Mouse (Mus musculus) urinary bladder, postnatal 14 days (tissue): ENCODE results near the gene Mapkap1.
A peak's percentile ranks its signal among the peaks of the same experiment; 100 is the strongest.
"Not testable (repeated sequence)": the region's sequence is repeated elsewhere in the genome, so short reads cannot be mapped to it uniquely, and the experiment has no call there.

ENCODE experiments used
- DNase-seq: peaks from one replicate; pipeline ENCODE4 v3.0.0; 2021; ENCODE audit warnings: low spot score

The Mapkap1 gene

DNA sequence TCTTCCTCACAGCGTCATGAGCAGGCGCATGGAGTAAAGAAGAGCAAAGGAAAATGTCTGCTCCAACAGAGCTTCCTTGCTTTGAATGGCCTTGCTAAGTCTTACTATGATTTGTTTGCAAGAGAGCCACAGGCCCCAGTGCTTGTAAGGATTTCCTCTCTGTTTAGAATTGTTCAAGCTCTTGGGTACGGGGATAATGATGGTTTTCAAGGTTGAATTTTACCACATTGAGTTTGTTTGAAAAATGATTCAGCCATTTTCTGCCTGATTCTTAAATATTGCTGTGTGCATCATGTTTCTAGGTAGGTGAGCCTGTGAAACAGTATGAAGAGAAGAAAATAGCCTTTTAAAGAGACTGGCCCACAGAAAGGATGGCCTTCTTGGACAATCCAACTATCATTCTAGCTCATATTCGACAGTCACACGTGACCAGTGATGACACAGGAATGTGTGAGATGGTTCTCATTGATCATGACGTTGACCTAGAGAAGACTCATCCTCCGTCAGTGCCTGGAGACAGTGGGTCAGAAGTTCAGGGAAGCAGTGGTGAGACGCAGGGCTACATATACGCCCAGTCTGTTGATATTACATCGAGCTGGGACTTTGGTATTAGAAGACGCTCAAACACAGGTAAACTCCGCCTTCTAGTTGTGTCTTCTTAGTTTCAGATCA, 25.3 kb downstream of the Mapkap1 start:
- no peak for DNase-seq

DNA sequence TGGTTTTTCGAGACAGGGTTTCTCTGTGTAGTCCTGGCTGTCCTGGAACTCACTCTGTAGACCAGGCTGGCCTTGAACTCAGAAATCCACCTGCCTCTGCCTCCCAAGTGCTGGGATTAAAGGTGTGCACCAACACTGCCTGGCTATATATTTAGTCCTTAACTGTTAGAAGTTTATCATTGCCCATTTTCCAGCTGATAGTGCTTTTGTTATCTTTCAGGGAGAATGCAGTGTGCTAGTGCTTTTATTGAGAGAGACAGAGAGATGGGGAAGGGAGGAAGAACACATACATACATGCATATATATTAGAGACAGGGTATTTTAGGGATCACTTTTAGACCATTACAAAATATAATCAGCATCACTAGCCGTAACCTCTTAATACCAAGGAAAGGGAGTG, 26.3 kb downstream of the Mapkap1 start:
- not testable (repeated sequence) for DNase-seq

DNA sequence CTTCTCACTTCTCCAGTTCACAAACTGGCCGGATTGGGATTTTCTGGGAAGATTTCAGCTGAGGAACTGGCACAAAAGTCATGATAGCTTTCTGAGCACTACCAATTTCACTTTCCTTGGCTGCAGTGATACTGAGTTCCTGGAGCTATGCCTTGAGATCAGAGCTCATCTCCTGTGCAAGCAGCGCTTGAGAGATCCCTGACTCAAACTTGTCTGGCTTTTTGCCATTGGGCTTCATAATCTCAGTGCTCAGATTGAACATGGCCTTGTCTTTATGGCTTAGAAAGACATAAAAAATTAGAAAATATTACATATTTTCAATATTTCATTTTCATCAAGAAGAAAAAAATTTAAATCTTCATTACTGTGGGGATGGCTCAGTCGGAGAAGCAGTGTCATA, 29.8 kb downstream of the Mapkap1 start:
- no peak for DNase-seq

DNA sequence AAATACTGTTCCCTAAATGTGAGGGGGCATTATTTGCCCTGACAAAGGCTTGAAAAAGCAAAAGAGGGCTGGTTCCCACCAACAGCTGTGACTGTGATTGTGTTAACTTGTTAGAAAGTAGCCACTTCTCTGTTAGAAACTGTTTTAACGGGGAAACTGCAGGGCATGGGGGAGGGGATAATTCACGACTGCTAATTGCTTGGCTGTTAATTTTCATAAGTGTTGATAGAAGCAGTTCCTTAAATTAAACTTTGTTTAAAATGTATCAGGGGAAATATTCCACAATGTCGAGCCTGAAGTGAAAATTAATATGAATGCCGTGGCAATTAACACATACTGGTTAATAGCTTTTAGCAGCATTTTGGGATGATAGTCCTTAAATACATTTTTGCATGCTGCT, 42.2 kb downstream of the Mapkap1 start:
- DNase-seq: no peak

DNA sequence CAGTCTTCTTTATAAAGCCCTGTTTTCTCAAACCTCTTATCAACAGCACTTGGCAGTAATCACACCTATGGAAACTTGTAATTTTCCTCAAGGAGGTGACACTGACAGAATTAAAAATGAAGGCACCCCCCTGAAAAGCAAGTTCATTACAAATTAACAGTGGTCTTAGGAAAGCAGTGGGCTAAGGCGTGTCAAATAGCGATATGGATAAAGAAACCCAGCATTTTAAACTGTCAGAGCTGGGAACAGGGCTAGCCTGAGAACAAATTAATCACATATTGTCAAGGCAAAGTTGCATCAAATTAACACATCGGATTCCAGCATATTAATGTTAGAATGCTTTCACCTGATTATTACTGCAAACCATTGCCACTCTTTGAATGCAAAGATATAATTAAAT, 55.9 kb downstream of the Mapkap1 start:
- DNase-seq: no peak

DNA sequence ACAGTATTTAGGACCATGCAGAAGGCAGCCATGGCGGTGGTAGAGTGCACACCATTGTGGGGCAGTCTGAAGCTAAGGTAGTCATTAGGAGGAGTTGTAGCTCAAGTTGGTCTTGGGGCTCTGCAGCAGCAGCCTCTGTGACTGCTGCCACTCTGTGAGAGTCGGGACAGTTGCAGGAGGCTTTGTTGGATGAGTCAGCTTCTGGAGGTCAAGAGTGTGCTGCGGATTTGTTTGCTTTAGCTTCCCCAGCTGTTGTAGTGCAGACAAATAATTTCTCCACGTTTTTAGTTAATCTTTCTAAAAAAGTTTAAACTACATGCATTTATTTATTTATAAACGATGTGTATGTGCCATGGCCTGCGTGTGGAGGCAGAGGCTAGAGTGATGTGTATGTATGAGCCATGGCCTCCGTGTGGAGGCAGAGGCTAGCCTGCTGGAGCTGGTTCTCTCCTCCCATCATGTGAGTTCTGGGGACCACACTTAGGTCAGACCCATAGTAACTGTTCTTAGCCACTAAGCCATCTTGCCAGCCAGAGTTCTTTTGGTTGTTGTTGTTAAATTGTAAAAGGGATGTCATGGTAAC, 62.1 kb downstream of the Mapkap1 start:
- DNase-seq: no peak

DNA sequence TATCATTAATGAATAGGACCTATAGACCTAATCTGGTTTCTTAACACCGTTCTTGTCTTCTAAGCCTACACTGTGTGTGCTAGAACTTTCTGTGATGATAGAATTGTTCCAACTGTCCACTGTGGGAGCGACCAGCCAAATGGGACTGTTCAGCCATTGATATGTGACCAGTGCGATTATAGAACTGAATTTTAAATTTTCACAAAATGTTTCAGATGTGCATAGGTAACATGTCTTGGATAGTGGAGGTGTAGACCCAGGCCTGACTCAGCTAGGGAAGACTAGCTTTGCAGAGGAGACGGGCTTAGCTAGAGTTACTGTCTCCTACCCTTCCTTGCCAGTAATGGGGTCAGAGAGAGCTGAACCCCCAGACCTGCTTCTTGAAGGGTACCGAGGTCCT, 62.8 kb downstream of the Mapkap1 start:
- DNase-seq: no peak

DNA sequence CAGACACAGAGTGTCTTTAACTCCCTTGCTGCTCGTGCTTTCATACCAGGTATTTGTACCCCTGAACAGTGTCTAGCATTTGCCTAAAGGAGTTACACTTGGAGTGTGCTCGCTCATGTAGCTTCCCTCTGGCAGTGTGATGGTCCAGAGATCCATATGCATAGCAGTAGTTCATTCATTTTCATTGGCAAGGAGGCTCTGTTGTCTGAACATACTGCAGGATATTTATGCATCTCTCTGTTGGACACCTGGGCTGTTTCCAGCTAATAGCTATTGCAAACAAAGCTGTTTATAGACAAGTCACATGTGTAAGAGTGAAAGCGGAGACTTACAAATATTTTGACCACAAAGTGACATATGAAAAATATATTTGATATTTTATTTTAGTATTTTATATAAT, 67.2 kb downstream of the Mapkap1 start:
- DNase-seq: no peak

DNA sequence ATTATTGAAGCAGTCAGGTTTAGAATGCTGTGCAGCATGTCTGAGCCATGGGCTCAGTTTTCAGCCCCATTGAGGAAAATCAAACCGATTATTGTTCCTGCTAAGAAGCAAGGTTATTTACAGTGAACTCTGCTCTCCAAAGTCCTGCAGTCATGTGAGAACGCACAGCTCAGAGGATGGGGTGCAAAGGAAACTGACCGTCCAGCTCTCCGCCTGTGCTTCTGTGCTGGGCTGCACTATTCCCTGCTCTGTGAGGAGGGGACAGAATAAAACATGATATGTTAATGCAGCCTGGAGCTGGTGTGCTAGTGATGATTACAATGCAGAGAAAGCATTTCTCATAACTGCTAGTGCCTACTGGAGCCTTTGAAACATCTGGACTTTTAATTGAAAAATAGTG, 74.8 kb downstream of the Mapkap1 start:
- no peak for DNase-seq

DNA sequence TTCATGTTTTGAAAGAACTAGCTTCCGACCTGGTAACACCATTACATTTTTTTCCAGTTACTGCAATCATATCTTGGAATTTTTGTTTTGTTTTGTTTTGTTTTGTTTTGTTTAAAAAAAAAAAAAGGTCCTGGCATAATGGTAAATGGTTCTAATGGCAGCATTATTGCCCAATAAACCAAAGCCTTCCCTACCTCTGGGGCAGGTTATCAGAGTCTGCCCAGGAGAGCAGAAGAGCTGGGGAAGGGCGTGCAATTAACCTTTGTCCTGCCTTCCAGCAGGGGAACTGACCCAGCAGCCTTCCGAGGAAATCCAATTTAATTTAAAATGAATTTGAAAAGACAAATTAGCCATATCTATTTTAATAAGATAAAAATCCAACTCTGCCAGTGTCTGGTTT, 75.5 kb downstream of the Mapkap1 start:
- no peak for DNase-seq

DNA sequence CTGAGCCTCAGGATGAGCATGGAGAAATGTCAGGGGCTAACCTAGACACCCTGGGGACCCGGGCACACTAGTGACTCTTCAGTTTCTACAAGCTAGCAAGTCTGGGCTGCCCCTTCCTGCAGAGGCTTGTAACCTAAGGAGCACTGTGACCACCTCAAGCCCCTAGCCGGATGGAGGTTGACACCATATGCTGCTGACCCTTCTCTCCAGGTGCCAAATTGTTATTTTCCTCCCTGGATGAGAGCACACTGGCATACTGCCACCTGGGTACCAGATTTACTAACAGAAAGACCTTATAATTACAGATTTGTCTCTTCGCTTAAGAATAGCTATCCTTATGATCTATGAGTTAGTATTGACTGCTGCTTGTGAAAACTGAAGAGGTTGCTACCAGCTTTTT, 76.0 kb downstream of the Mapkap1 start:
- DNase-seq: no peak

DNA sequence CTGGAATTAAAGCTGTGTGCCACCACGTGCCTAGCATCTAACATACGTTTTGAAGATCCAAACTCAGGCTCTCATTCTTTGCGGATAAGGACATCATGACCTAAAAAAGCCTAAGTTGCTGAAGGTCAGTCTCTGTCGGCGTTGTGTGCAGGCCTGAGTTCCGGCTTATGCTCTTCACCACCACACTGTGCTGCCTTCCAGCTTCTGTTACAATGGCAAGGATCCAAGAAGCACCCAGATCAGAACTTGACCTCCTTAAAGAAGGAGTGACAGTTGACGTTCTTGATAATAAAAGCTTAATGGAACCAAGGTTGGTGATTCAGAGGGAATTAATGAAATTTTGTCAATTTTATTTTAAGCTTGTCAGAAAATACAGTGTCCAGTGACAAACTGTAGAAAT, 80.7 kb downstream of the Mapkap1 start:
- DNase-seq: no peak

DNA sequence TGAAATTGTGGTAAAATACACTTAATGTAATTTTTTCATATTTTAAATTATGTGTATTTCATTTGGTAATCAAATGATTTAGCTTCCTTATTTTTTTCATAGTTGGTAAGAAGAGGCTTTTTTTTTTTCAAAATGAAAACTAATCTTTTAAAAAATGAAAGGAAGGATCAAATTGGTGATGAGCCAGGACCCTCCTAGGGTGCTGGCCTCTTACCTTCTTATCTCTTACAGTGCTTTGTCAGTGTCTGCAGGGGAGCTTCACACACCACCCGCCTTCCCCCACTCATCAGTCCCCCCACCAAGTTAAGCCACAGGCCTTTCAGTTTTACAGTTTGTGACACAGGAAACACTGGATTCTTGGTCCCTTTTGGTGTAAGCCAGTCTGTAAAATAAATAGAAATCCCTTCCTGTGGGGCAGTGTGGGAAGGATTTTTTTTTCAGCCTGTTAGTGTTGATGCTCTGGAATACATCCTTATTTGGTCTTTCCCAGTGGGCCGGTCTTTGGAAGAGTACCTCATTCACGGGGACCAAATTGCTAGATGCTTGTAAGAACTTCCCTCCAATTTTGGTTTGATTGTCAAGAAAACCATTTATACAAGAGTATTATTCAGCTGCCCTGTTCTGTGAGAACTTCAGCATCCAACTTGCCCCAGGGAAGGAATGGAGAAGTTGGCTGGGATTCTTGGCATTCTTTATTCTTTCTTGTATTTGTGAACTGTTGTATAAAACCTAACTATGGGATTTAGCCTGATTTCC, 97.6 kb downstream of the Mapkap1 start:
- DNase-seq: no peak

DNA sequence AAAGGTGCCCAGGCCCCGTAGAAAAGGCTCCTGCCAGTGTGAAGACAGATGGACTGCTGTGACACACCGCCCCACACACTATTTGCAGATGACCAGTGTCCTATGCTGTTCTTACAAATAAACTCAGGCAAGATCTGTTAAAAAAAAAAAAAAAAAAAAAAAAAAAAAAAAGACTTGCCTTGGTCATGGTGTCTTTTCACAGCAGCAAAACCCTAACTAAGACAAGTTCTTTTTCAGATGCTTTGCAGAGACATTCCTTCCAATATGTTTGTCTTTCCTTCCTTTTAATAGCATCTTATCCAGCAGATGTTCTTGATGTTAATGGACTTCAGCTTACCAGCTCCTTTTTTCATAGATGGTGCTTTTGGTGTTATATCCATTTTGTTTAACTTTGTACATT, 99.6 kb downstream of the Mapkap1 start:
- DNase-seq: not testable (repeated sequence)

DNA sequence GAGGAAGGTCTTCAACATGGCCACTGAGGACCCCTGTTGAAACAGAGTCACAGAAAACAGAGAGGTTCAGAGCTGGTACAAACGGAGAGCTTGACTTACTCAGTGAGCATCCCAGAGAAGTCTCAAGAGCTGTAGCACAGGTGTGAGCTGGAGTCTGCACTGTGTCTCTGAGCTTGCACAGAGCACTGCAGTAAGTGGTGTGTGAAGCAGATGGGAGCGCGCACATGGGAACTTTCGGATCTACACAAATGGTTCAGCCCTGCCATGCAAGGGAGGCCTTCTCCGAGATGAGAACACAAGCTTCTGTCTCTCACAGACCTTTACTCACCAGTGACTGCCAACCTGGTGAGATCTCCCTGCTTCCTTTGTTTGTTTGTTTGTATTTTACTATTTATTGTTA, 103.3 kb downstream of the Mapkap1 start:
- no peak for DNase-seq

DNA sequence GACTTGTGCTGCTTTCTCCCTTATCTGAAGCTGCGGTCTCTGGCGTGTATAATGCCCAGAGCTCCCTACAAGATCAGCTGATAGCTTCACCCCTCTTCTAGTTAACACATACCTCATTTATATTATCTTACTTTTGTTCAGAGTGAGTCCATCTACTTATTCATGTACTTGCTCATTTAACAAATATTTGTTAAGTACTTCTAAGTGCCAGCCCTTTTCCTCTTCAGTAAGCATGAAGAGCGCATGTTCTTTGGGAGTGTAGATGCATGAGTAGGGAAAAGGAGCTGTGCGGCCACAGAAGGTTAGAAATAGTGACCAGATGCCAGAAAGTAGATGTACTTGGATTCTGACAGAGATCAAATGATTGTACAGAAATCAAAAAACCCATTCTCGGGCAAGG, 108.7 kb downstream of the Mapkap1 start:
- no peak for DNase-seq

DNA sequence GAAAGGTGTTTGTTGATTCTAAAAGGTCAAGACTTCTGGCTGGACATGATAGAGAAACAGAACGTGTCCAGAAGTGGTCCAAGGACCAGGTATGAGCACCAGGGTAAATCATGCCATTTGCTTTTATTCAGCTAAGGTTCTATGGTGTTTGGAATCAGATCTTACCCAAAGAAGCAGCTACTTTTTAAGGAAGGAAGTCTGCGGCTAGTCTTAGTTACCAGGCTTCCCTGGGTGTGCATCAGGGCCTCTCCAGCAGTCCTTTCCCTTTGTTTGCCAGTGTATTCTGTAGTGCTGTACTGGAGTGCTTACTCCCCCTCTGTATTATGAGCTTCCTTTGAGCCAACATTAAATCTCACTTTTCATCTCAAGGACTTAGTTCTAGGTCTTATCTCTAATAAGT, 111.5 kb downstream of the Mapkap1 start:
- DNase-seq: no peak

DNA sequence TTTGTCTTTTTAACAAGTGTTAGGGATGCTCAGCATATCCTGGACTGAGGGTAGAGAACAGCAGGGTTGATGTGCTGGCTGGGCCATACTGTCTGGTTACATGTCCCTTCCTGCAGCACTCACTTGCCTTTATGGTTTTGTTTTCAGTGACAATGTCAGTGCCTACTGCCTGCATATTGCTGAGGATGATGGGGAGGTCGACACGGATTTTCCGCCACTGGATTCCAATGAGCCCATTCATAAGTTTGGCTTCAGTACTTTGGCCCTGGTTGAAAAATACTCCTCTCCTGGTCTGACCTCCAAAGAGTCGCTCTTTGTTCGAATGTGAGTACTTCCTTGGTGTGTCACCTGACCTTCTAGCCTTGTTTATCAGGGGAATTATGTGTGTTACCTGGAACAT, 112.0 kb downstream of the Mapkap1 start:
- DNase-seq: no peak

DNA sequence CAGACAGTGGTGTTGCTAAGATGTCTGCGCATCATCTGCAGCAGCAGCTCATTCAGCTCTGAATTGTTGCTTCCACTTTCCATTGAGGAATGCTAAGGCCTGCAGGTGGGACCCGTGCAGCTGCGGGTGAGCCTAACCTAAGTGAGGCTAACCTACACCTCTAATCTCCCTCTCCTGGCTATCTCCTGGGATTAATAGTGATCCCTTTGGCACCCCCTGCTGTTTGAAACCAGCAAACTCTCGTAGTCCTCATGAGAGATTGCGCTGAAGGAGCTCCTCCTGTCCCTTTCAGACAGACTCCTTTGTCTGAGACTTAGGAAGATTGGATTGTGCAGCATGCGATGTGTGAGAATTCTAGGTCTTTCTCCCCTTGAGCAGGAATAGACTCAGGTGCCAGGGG, 113.0 kb downstream of the Mapkap1 start:
- DNase-seq: peak; percentile 54

DNA sequence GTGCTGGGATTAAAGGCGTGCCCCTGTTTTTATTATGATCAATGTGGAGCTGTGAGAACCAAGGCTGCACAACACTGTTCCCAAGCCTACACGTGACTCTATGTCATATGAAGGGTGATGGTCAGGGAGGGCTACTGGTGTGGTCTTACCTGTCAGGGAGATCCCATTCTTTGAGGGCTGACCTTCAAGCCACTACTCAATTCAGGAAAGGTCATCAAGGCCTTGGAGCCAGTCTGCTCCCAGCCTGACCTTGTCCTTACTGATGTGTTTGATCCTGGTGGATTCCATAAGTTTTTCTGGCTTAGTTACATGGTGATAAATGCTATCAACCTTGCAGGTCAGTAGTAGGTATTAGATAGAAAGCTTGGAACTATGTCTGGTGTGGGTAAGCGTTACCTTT, 114.8 kb downstream of the Mapkap1 start:
- DNase-seq: no peak

DNA sequence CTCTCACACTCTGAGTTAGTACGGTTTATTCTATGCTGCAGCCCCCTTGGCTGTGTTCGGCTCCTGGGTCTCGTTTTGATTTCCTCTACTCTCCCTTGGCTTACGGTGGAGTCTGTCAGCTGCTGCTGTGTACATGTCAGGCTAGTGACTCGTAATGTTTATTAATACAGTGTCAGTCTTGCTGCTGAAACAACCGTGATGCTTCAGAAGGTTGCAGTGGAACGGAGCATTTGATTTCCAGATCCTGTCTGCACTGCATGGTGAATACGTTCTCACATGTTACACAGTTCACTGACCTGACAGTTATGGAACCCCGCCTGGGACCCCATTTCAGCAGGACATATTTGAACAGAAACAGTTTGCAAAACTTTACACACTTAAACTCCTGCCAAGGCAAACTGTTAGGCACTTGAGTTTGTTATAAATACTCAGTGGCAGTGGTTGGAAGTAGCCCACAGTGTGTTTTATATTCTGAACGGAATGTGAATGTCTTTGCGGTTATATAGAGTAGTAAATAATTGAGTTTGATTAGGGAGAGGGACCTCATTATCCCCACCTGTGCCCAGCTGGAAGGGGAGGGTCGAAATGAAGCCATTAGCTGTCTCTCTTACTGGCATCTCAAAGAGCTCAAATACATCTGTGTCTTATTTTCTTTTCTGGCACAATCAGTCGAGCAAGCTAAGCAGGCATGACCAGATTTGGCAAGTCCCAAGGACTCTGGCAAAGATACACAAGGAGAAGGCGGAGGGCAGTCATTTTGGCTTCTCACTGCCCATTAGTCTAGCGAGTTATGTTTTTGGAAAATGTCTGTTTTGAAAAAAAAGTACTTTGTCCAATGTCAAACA, 120.2 kb downstream of the Mapkap1 start:
- peak; percentile 27 for DNase-seq

DNA sequence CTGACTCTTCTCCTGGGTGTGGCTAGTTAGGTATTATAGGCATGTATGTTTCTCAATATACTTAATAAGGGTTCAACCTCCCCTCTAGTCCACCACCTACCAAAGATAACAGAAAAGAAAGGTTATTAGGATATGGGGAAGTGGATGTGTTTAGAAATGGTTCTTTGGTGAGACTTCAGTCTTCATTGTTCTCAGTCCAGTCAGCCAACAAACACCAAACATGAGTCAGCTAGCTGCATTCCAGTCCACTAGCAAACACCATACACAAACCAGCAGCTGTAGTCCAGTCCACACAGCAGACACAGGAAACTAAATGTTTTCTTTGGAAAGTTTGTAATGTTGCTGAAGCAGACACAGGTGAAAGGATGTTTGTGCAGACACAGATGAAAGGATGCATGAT, 121.9 kb downstream of the Mapkap1 start:
- DNase-seq: no peak

DNA sequence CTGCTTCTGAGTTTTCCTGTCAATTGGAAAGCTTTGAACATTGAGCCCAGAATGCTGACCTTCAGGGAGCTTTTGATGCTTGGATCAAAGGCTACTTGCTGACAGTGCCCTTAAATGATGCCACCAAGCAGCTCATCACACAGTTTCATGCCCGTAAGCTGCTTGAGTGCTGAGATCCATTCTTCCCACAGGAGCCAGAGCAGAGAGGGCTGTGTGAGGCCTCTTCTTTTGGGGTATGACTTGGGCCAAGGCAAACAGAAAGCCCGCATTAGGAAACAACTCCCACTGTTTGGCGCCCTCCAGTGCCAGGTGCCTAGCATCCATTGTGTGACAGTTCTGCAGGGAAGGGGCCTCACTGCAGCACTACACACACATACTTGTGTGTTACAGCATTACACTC, 123.5 kb downstream of the Mapkap1 start:
- DNase-seq: no peak
